Mouse (Mus musculus) stomach, postnatal 0 days (tissue): ENCODE results near the gene Tm2d3.

Experiments used
- CTCF ChIP-seq: IDR thresholded peaks from 2 replicates; pipeline ENCODE4 v1.5.1; 2016; ENCODE audit warnings: antibody characterized with exemption, low read depth, mild to moderate bottlenecking, moderate library complexity
- EP300 ChIP-seq: optimal IDR thresholded peaks from 2 replicates; pipeline ENCODE3; 2016; ENCODE audit warnings: antibody characterized with exemption

GRCm38 (mm10) chr7:65642371-65643304 lies 48.3 kb upstream of the Tm2d3 start:
- TF ChIP-seq EP300: no peak
- peak; percentile 78 for TF ChIP-seq CTCF
